Mouse (Mus musculus) testis, adult 2 months (tissue): Measurements from ENCODE around the gene Lad1.

Experiments used
- CTCF ChIP-seq: fragments of 200-500 bp; IDR thresholded peaks from 2 replicates; pipeline ENCODE4 v1.5.1; 2012; ENCODE audit warnings: low read depth, mild to moderate bottlenecking, inconsistent platforms, low read length, moderate library complexity; ENCODE audit not compliant: control insufficient read depth, insufficient read depth, insufficient replicate concordance
- POLR2A ChIP-seq: fragments of 200-500 bp; IDR thresholded peaks from 2 replicates; pipeline ENCODE4 v1.6.1; 2012; ENCODE audit warnings: low read depth, mild to moderate bottlenecking, inconsistent platforms, low read length, moderate library complexity; ENCODE audit not compliant: control insufficient read depth

DNA sequence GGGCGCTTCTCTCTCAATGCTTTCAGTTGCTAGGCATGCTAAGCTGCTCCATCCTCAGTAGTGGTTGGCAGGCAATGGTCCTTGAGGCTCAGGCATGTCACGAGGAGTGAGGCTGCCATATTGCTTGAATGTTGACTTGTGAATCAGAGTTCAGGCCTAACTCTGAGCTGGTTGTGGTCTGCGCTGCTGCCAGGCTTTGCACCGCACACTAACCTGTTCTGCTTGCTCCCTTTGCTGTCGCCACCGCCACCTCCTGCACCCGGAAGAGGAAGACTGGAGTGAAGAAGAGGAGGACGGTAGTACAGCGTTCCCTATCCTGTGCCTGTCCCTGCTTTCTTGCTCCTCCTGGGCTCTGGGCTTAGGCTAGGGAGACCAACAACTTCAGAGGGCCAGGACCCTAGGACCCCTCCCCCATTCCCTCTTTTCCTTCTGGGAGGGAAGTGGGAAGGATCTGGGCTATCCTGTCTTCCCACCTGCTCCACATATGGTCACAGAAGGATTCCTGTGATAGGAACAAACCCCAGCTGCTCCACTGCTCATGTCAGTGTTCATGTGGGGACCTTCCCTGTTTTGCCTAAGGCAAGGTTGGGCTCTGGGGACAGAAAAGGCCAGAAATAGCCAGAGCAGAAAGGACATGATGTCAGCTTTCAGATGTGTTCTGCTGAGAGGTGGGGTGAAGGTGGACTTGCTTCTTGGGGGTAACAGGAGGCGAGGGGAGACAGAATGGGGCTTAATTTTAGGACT, 25.3 kb downstream of the Lad1 start:
- TF ChIP-seq CTCF, result no peak
- no peak for TF ChIP-seq POLR2A
